Mouse (Mus musculus): Measurements from ENCODE around the gene Bmp2k. TPM values are rescaled to one million over a fixed set of nuclear protein-coding genes. Genes with fewer than 3 reads are reported as not detected.

Gene Bmp2k
- polyA plus RNA-seq, 1 experiment: 5.9 TPM

Other genes starting within 250 kb of the Bmp2k start
- gene Anxa3, start 204.3 kb upstream of the Bmp2k start, polyA plus RNA-seq (2012; fragmentation: generic; extraction: Trizol): 169 TPM
- 3.6 TPM for gene Paqr3, start 113.9 kb downstream of the Bmp2k start, polyA plus RNA-seq (2012; fragmentation: generic; extraction: Trizol)

Measured in C2C12 (cell line).